Mouse (Mus musculus): Measurements from ENCODE around the gene Sycn. TPM values are rescaled to one million over a fixed set of nuclear protein-coding genes. Genes with fewer than 3 reads are reported as not detected.

The Sycn gene
- total and polyA plus RNA-seq, 2 experiments from 2014 or later = not detected

DNA sequence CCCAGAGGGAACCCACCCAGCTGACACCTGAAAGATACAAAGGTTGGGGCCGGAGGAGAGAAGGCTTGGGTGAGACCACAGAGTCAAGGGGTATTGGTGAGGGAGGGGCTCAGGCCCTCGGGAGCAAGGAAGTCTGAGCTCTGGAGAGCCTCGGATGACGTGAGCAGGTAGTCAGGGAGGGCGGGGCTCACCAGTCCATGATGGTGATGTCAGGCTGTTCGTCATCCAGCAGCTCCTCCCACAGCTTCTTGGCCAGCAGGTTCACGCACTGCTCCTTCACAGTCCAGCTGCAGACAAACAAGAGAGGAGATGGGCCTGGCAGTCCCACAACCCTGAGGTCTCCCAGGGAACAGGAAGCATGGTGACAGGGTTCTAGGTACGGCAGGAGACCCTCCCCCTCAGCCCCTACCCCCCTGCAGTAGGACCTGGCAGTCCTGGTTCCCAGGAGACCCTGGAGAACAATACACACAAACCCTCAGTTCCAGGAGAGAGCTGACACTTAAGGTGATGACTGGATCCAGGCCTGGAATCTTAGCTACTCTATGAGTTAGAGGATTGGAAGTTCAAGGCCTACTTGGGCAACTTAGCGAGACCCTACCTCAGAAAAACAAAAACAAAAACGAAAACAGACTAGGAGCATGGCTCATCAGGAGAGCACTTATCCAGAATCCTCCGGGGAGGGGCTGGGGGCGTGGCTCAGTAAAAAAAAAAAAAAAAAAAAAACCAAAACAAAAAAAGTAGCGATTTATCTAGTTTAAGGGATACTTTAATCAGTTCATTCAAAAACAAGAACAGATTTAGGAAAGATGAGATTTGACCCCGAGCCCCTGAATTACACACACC is 4.6 kb downstream of the Sycn start:
- DNase-seq (ENCODE audit: low spot score) (no peak), ATAC-seq (peak; percentile 38; the same call in 1 of the 2 replicates)
- H3K9me3 ChIP-seq (ENCODE audit: low read length) = no peaks in the 10 kb centered on the region
- no peak overlapping the region for H3K4me2 ChIP-seq (ENCODE audit: low read depth, low read length)
- no peaks in the 10 kb centered on the region for H3K4me1 ChIP-seq (ENCODE audit: insufficient read depth, low read length)
- peaks cover 10% of the 10 kb centered on the region; the same call in 1 of the 2 replicates for H3K27me3 ChIP-seq (ENCODE audit: insufficient read depth, low read length)
- no peak for TF ChIP-seq CTCF (IDR thresholded peaks at IDR 0.05; ENCODE audit: low read depth)
- no peak overlapping the region for H3K9ac ChIP-seq (replicated peaks; ENCODE audit: low read length)
- H3K36me3 ChIP-seq (ENCODE audit: insufficient read depth, low read length) = no peaks in the 10 kb centered on the region
- no peak overlapping the region for H3K4me3 ChIP-seq (ENCODE audit: low read length)
- H3K27ac ChIP-seq = no peak overlapping the region
- 32% methylated on average over 14 of the region's 14 CpGs for WGBS

DNA sequence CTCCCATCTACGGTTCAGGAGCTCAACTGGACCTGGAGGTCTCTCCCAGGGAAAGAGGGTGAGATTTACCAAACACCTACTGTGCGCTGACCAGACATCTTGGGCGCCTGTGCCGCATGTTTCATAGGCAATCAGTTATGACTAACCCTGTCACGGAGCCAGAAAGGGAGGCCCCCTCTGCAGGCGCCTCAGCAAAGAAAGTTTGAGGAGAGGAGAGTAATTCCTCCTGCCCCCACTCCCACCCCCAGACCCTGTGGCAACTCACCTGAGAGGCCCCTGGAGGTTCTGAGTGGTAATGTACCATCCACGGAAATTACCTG is 5.2 kb downstream of the Sycn start:
- TF ChIP-seq CTCF (IDR thresholded peaks at IDR 0.05; ENCODE audit: low read depth) = no peak

DNA sequence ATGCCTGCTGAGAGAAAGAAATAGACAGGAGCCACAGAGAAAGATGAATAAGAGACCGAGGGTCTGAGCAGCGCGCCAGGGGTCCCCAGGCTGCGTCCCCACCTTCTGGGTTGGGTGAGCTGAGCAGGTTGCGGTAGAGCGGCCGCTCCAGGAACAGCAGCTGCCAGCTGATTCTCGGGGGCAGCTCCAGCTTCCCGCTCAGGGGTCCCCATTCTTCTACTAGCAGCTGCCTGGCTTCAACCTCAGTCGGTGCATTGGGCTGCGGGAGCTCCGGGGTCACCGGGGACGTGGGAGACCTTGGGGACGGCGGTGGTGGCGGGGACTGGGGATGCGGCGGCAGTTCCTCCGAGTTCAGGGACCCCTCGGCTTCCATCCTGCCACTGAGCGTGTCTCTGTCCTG is 6.0 kb downstream of the Sycn start:
- peak overlapping the region; percentile 55 for H3K4me2 ChIP-seq (ENCODE audit: low read depth, low read length)
- no peaks in the 10 kb centered on the region for H3K9me3 ChIP-seq (ENCODE audit: low read length)
- ATAC-seq (no peak; the same call in 1 of the 2 replicates), DNase-seq (ENCODE audit: low spot score) (no peak)
- TF ChIP-seq CTCF (IDR thresholded peaks at IDR 0.05; ENCODE audit: low read depth) = no peak
- H3K27ac ChIP-seq = no peak overlapping the region
- peaks cover 10% of the 10 kb centered on the region; the same call in 1 of the 2 replicates for H3K27me3 ChIP-seq (ENCODE audit: insufficient read depth, low read length)
- no peaks in the 10 kb centered on the region for H3K36me3 ChIP-seq (ENCODE audit: insufficient read depth, low read length)
- under 1% methylated on average over 19 of the region's 22 CpGs for WGBS
- peak overlapping the region; percentile 26 for H3K4me3 ChIP-seq (ENCODE audit: low read length)
- H3K4me1 ChIP-seq (ENCODE audit: insufficient read depth, low read length) = no peaks in the 10 kb centered on the region
- no peak overlapping the region for H3K9ac ChIP-seq (replicated peaks; ENCODE audit: low read length)

More for the DNA sequence above, 5.2 kb downstream of the Sycn start:
- ATAC-seq (no peak), DNase-seq (ENCODE audit: low spot score) (no peak)
- 48% methylated on average over 7 of the region's 7 CpGs for WGBS
- Histone ChIP-seq H3K4me2 (ENCODE audit: low read depth, low read length) (no peak overlapping the region), H3K9ac (replicated peaks; ENCODE audit: low read length) (no peak overlapping the region), H3K4me1 (ENCODE audit: insufficient read depth, low read length) (no peaks in the 10 kb centered on the region), H3K4me3 (ENCODE audit: low read length) (no peak overlapping the region), H3K27me3 (ENCODE audit: insufficient read depth, low read length) (peaks cover 10% of the 10 kb centered on the region; the same call in 1 of the 2 replicates), H3K36me3 (ENCODE audit: insufficient read depth, low read length) (no peaks in the 10 kb centered on the region), H3K9me3 (ENCODE audit: low read length) (no peaks in the 10 kb centered on the region), H3K27ac (no peak overlapping the region)

DNA sequence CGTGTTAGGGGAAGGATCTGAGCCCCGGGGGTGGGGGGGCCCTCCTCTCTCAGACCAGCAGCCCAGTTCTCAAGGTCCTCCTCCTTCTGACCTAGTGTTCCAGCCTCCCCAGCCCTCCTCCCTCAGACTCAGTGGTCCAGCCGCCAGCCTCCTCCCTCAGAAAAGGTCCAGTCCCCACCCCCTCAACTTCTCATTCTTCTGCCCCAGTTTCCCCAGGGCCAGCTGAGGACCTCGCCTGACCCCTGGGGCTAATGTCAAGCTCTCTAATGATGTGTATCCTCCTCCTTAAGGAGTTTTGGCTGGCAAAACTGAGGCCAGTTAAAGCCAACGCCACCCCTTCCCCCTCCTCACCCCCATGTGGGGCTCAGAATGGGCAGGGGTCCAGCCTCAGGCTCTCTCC is 6.5 kb downstream of the Sycn start, which contains the start of gene Nccrp1:
Gene Nccrp1 (minus strand): TSS at position 101 of the 400 bp plus-strand sequence.
- no peaks in the 10 kb centered on the region for H3K9me3 ChIP-seq (ENCODE audit: low read length)
- H3K27ac ChIP-seq = no peak within 1 kb of the TSS
- no peak within 1 kb of the TSS for H3K9ac ChIP-seq (replicated peaks; ENCODE audit: low read length)
- DNase-seq (ENCODE audit: low spot score) = no peak
- peaks cover 10% of the 10 kb centered on the region; the same call in 1 of the 2 replicates for H3K27me3 ChIP-seq (ENCODE audit: insufficient read depth, low read length)
- 4% methylated on average over 5 of the region's 5 CpGs for WGBS
- H3K4me2 ChIP-seq (ENCODE audit: low read depth, low read length) = peak within 1 kb of the TSS; percentile 55
- no peak for ATAC-seq
- no peak for TF ChIP-seq CTCF (IDR thresholded peaks at IDR 0.05; ENCODE audit: low read depth)
- no peaks in the 10 kb centered on the region for H3K4me1 ChIP-seq (ENCODE audit: insufficient read depth, low read length)
- H3K4me3 ChIP-seq (ENCODE audit: low read length) = peak within 1 kb of the TSS; percentile 26
- no peaks in the 10 kb centered on the region for H3K36me3 ChIP-seq (ENCODE audit: insufficient read depth, low read length)

DNA sequence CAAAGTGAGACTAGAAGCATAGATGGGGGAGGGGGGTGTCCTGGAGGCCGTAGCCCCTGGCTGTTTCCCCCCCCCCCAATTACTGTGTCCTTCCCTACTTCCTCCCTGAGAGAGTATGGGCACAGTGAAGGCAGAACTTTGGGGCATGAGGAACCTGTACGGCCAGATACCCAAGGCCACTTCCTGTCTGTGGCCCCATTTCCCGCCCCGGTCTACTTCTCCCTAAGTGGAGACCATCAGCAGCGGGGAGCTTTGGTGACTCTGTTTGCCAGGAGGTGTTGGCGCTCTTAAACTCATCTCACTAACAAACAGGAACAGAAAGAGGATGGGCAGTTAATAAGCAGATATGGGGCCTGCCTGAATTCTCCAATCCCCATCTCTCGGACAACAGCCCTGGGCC is 6.9 kb downstream of the Sycn start:
- TF ChIP-seq CTCF (IDR thresholded peaks at IDR 0.05; ENCODE audit: low read depth) = no peak

DNA sequence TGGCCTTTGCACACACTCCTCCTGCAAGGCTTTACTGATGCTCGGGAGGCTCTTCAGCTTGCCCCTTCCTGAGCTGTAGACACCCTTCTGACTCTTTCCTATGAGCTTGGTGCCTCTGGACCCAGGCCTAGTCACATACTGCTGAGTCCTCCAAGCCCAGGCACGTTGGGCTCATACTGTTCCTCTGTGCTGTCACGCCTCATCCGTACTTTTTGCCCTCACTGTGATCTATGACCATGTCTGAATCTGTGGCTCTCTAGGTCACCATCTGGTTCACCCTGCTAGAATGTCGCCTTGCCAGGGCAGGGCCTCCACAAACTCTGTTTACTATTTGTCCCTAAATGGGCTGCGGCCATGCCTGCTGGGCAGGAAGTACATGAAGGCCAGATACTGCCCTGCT is 12.4 kb downstream of the Sycn start:
- H3K9me3 ChIP-seq (ENCODE audit: low read length) = no peaks in the 10 kb centered on the region
- no peak overlapping the region for H3K9ac ChIP-seq (replicated peaks; ENCODE audit: low read length)
- ATAC-seq (no peak), DNase-seq (ENCODE audit: low spot score) (no peak)
- H3K27ac ChIP-seq = no peak overlapping the region
- no peaks in the 10 kb centered on the region for H3K27me3 ChIP-seq (ENCODE audit: insufficient read depth, low read length)
- WGBS = 91% methylated on average over 6 of the region's 6 CpGs
- TF ChIP-seq CTCF (IDR thresholded peaks at IDR 0.05; ENCODE audit: low read depth) = no peak
- no peak overlapping the region for H3K4me3 ChIP-seq (ENCODE audit: low read length)
- no peaks in the 10 kb centered on the region for H3K36me3 ChIP-seq (ENCODE audit: insufficient read depth, low read length)
- H3K4me1 ChIP-seq (ENCODE audit: insufficient read depth, low read length) = no peaks in the 10 kb centered on the region
- H3K4me2 ChIP-seq (ENCODE audit: low read depth, low read length) = no peak overlapping the region

More for the DNA sequence above, 6.9 kb downstream of the Sycn start:
- ATAC-seq = no peak
- no peaks in the 10 kb centered on the region for H3K36me3 ChIP-seq (ENCODE audit: insufficient read depth, low read length)
- no peaks in the 10 kb centered on the region for H3K4me1 ChIP-seq (ENCODE audit: insufficient read depth, low read length)
- H3K27me3 ChIP-seq (ENCODE audit: insufficient read depth, low read length) = peaks cover 10% of the 10 kb centered on the region; the same call in 1 of the 2 replicates
- DNase-seq (ENCODE audit: low spot score) = no peak
- no peak overlapping the region for H3K4me3 ChIP-seq (ENCODE audit: low read length)
- no peak overlapping the region for H3K4me2 ChIP-seq (ENCODE audit: low read depth, low read length)
- no peak overlapping the region for H3K9ac ChIP-seq (replicated peaks; ENCODE audit: low read length)
- H3K27ac ChIP-seq = no peak overlapping the region
- no peaks in the 10 kb centered on the region for H3K9me3 ChIP-seq (ENCODE audit: low read length)
- 67% methylated on average over 7 of the region's 7 CpGs for WGBS
